Mouse (Mus musculus) limb, embryonic 15.5 days (tissue): ENCODE data around the gene Gm15319. TPM values are rescaled to one million over a fixed set of nuclear protein-coding genes. Genes with fewer than 3 reads are reported as not detected.
"Not testable (repeated sequence)": the region's sequence is repeated elsewhere in the genome, so short reads cannot be mapped to it uniquely, and the experiment has no call there.

Experiments used
- ATAC-seq: fragments of 200-750 bp; cut with Nextera tagmentation; 2 replicates; pipeline ENCODE4 v1.8.0; 2017; ENCODE audit warnings: low read depth, moderate TSS enrichment; ENCODE audit not compliant: insufficient number of reproducible peaks, low FRiP score, low TSS enrichment
- H3K27ac ChIP-seq: fragments of 300-500 bp; sonication (generic); 2 replicates; pipeline ENCODE4 v1.5.1; 2015; ENCODE audit warnings: moderate library complexity, mild to moderate bottlenecking, inconsistent platforms
- H3K27me3 ChIP-seq: fragments of 300-500 bp; sonication (generic); 2 replicates; pipeline ENCODE4 v1.6.1; 2015; ENCODE audit warnings: inconsistent platforms
- H3K36me3 ChIP-seq: fragments of 300-500 bp; sonication (generic); 2 replicates; pipeline ENCODE4 v1.6.1; 2015; ENCODE audit warnings: inconsistent platforms
- H3K4me1 ChIP-seq: fragments of 300-500 bp; sonication (generic); 2 replicates; pipeline ENCODE4 v1.6.1; 2015; ENCODE audit warnings: inconsistent platforms
- H3K4me2 ChIP-seq: fragments of 300-500 bp; sonication (generic); 2 replicates; pipeline ENCODE4 v1.6.1; 2015; ENCODE audit warnings: mild to moderate bottlenecking, inconsistent platforms
- H3K4me3 ChIP-seq: fragments of 300-500 bp; sonication (generic); 2 replicates; pipeline ENCODE4 v1.5.1; 2015; ENCODE audit warnings: mild to moderate bottlenecking, inconsistent platforms
- H3K9ac ChIP-seq: fragments of 300-500 bp; sonication (generic); 2 replicates; pipeline ENCODE4 v1.6.1; 2015; ENCODE audit warnings: inconsistent platforms
- H3K9me3 ChIP-seq: fragments of 300-500 bp; sonication (generic); 2 replicates; pipeline ENCODE4 v1.6.1; 2016; ENCODE audit warnings: inconsistent platforms
- WGBS: fragments of 180-500 bp; shearing (Covaris S2); methylation state at CpG from one replicate; pipeline ENCODE4 v1.1.7; 2015; 5-methylcytosine and 5-hydroxymethylcytosine counted together
- polyA plus RNA-seq: library from polyadenylated mRNA; unstranded; fragments of >200 nt; fragmentation: Nextera tagmentation; extraction: Ambion mirVana; gene quantifications from 2 replicates; pipeline ENCODE4 v1.2.1, GENCODE M21; 2015

Gm15319 gene
- polyA plus RNA-seq, result not detected in 2 replicates

- not testable (repeated sequence) for H3K27me3 ChIP-seq, H3K9ac ChIP-seq, H3K4me3 ChIP-seq, ATAC-seq, H3K4me1 ChIP-seq, H3K9me3 ChIP-seq, H3K27ac ChIP-seq, H3K4me2 ChIP-seq, H3K36me3 ChIP-seq
- WGBS, result no CpG with 5 or more reads among the region's 2 CpGs
Observed at GRCm38 (mm10) chr8:20363110-20363509, at the start of gene Gm15319. Gene Gm15319 (minus strand): TSS chr8:20363210.

GRCm38 (mm10) chr8:20410355-20410754 lies 47.3 kb upstream of the Gm15319 start:
- not testable (repeated sequence) for H3K4me3 ChIP-seq, H3K9me3 ChIP-seq, H3K4me1 ChIP-seq, ATAC-seq, H3K27me3 ChIP-seq, H3K27ac ChIP-seq, H3K4me2 ChIP-seq, H3K9ac ChIP-seq, H3K36me3 ChIP-seq
- 44% methylated on average over 1 of the region's 3 CpGs for WGBS

- not testable (repeated sequence) for H3K9ac ChIP-seq, H3K4me2 ChIP-seq, H3K9me3 ChIP-seq, H3K4me1 ChIP-seq, H3K27me3 ChIP-seq, H3K36me3 ChIP-seq, ATAC-seq, H3K27ac ChIP-seq, H3K4me3 ChIP-seq
- WGBS, result 89% methylated on average over 8 of the region's 8 CpGs
Observed at GRCm38 (mm10) chr8:20408441-20409030, 45.5 kb upstream of the Gm15319 start.

- H3K9ac ChIP-seq, H3K27me3 ChIP-seq, H3K4me3 ChIP-seq, H3K4me1 ChIP-seq, ATAC-seq, H3K4me2 ChIP-seq, H3K36me3 ChIP-seq, H3K27ac ChIP-seq, H3K9me3 ChIP-seq: not testable (repeated sequence)
- WGBS, result 29% methylated on average over 6 of the region's 7 CpGs
Observed at GRCm38 (mm10) chr8:20389363-20389739, 26.3 kb upstream of the Gm15319 start.

- H3K4me2 ChIP-seq, H3K36me3 ChIP-seq, H3K4me1 ChIP-seq, ATAC-seq, H3K27ac ChIP-seq, H3K9me3 ChIP-seq, H3K27me3 ChIP-seq, H3K4me3 ChIP-seq, H3K9ac ChIP-seq: not testable (repeated sequence)
- 46% methylated on average over 4 of the region's 7 CpGs for WGBS
Observed at GRCm38 (mm10) chr8:20388706-20389362, 25.8 kb upstream of the Gm15319 start.

- not testable (repeated sequence) for H3K36me3 ChIP-seq, H3K9ac ChIP-seq, ATAC-seq
Observed at GRCm38 (mm10) chr8:20387121-20387794, 24.2 kb upstream of the Gm15319 start.

GRCm38 (mm10) chr8:20384990-20385389 lies 22.0 kb upstream of the Gm15319 start:
- H3K4me1 ChIP-seq, H3K4me3 ChIP-seq, H3K36me3 ChIP-seq, H3K9ac ChIP-seq, H3K27me3 ChIP-seq, H3K9me3 ChIP-seq, ATAC-seq, H3K27ac ChIP-seq, H3K4me2 ChIP-seq: not testable (repeated sequence)
- WGBS, result 56% methylated on average over 1 of the region's 2 CpGs

More at GRCm38 (mm10) chr8:20387121-20387794, 24.2 kb upstream of the Gm15319 start:
- not testable (repeated sequence) for H3K4me1 ChIP-seq, H3K27me3 ChIP-seq, H3K4me3 ChIP-seq, H3K9me3 ChIP-seq, H3K27ac ChIP-seq, H3K4me2 ChIP-seq
- WGBS, result 79% methylated on average over 2 of the region's 8 CpGs

- not testable (repeated sequence) for H3K27ac ChIP-seq, H3K9ac ChIP-seq, H3K36me3 ChIP-seq, H3K4me3 ChIP-seq, H3K4me1 ChIP-seq, H3K27me3 ChIP-seq, H3K9me3 ChIP-seq, H3K4me2 ChIP-seq, ATAC-seq
- 95% methylated on average over 9 of the region's 9 CpGs for WGBS
Observed at GRCm38 (mm10) chr8:20384131-20384530, 21.1 kb upstream of the Gm15319 start.

- not testable (repeated sequence) for H3K9ac ChIP-seq, H3K36me3 ChIP-seq, ATAC-seq, H3K27ac ChIP-seq, H3K4me2 ChIP-seq, H3K4me3 ChIP-seq, H3K9me3 ChIP-seq, H3K4me1 ChIP-seq, H3K27me3 ChIP-seq
- WGBS, result 74% methylated on average over 2 of the region's 2 CpGs
Observed at GRCm38 (mm10) chr8:20382146-20382545, 19.1 kb upstream of the Gm15319 start.

GRCm38 (mm10) chr8:20381637-20382036 lies 18.6 kb upstream of the Gm15319 start:
- not testable (repeated sequence) for H3K36me3 ChIP-seq, H3K4me3 ChIP-seq, ATAC-seq, H3K9me3 ChIP-seq, H3K27me3 ChIP-seq, H3K27ac ChIP-seq, H3K4me2 ChIP-seq, H3K9ac ChIP-seq, H3K4me1 ChIP-seq
- 88% methylated on average over 2 of the region's 3 CpGs for WGBS

GRCm38 (mm10) chr8:20381239-20381620 lies 18.2 kb upstream of the Gm15319 start:
- H3K27me3 ChIP-seq, H3K9me3 ChIP-seq, H3K4me3 ChIP-seq, H3K4me2 ChIP-seq, H3K9ac ChIP-seq, H3K36me3 ChIP-seq, H3K27ac ChIP-seq, H3K4me1 ChIP-seq: not testable (repeated sequence)
- WGBS, result 88% methylated on average over 1 of the region's 5 CpGs
- 0 out of 2 replicates have a peak, but pooled peaks have one; percentile 27 for ATAC-seq

GRCm38 (mm10) chr8:20380590-20381238 lies 17.7 kb upstream of the Gm15319 start:
- H3K4me2 ChIP-seq, H3K9ac ChIP-seq, H3K27ac ChIP-seq, H3K4me3 ChIP-seq, H3K27me3 ChIP-seq, H3K9me3 ChIP-seq, H3K36me3 ChIP-seq, H3K4me1 ChIP-seq: not testable (repeated sequence)
- peak; percentile 89 for ATAC-seq
- WGBS, result 76% methylated on average over 7 of the region's 7 CpGs
